Mouse (Mus musculus) testis, adult 2 months (tissue): ENCODE results near the gene Mrtfa.

ENCODE experiments used
- CTCF ChIP-seq: fragments of 200-500 bp; IDR thresholded peaks from 2 replicates; pipeline ENCODE4 v1.5.1; 2012; ENCODE audit warnings: low read depth, mild to moderate bottlenecking, inconsistent platforms, low read length, moderate library complexity; ENCODE audit not compliant: control insufficient read depth, insufficient read depth, insufficient replicate concordance
- POLR2A ChIP-seq: fragments of 200-500 bp; IDR thresholded peaks from 2 replicates; pipeline ENCODE4 v1.6.1; 2012; ENCODE audit warnings: low read depth, mild to moderate bottlenecking, inconsistent platforms, low read length, moderate library complexity; ENCODE audit not compliant: control insufficient read depth

- TF ChIP-seq POLR2A (no peak), CTCF (no peak)
Measured at GRCm38 (mm10) chr15:81023842-81024241, 166.7 kb downstream of the Mrtfa start.
